Comparison of ENCODE assay signal across 26 mouse cellular contexts in the genomic region with DNA sequence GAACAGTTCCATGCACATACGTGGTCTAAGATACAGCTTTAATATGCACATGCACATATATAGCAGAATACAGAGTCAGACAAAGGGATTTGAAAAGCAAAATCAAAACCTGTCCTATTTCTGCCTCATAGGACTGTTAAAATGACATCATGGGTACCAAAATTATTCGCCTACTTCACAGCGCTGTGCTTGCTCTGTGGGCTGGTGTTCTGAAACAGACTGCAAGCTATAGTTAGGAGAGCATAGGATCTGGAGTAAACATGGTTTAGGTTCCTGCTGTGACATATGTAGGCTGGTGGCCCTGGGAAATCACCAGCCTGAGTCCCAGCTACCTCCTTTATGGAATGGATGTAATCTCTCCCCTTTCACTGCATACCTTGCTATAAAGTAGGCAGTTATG.
A peak's percentile ranks its signal among the peaks of the same experiment; 100 is the strongest.
DNase-seq lines count a peak whose midpoint lies in the region; ATAC-seq lines count a peak whose summit lies in the region.
"Had no signal": no experiment of that assay in that cellular context is flagged by ENCODE, and none has a peak within 500 bp of the region (broad histone marks: within the 10 kb centered on the region; RNA-seq: fewer than 3 reads in every experiment).

No protein-coding gene starts in this region.

- no peaks in the 10 kb centered on the region for H3K27me3 ChIP-seq in midbrain, embryonic 13.5 days
- H3K27me3 ChIP-seq in midbrain, embryonic 10.5 days (ENCODE audit: low read depth, poor library complexity, severe bottlenecking) = no peaks in the 10 kb centered on the region
- no peaks in the 10 kb centered on the region for H3K27me3 ChIP-seq in kidney, embryonic 15.5 days
- H3K27me3 ChIP-seq: forebrain, embryonic 13.5 days; heart, embryonic 12.5 days; heart, embryonic 15.5 days; hindbrain, embryonic 13.5 days had no signal

- H3K4me1 ChIP-seq in midbrain, embryonic 13.5 days (replicated peaks) = peaks cover 41% of the 10 kb centered on the region
- H3K4me1 ChIP-seq in midbrain, embryonic 10.5 days = 0 out of 2 replicates have a peak, but pooled peaks cover 14% of the 10 kb centered on the region
- no peaks in the 10 kb centered on the region for H3K4me1 ChIP-seq in kidney, embryonic 15.5 days

- H3K36me3 ChIP-seq in midbrain, embryonic 13.5 days = peaks cover 41% of the 10 kb centered on the region
- peaks cover 40% of the 10 kb centered on the region for H3K36me3 ChIP-seq in midbrain, embryonic 10.5 days
- peaks cover 8% of the 10 kb centered on the region for H3K36me3 ChIP-seq in kidney, embryonic 15.5 days

- no peaks in the 10 kb centered on the region; the same call in 1 of the 2 replicates for H3K9me3 ChIP-seq in midbrain, embryonic 13.5 days
- H3K9me3 ChIP-seq in midbrain, embryonic 10.5 days (replicated peaks) = no peaks in the 10 kb centered on the region; the same call in 1 of the 2 replicates
- H3K9me3 ChIP-seq in kidney, embryonic 15.5 days (replicated peaks) = no peaks in the 10 kb centered on the region
- H3K9me3 ChIP-seq: forebrain, embryonic 10.5 days; forebrain, embryonic 13.5 days; heart, embryonic 15.5 days; hindbrain, embryonic 10.5 days; hindbrain, embryonic 13.5 days had no signal

- WGBS in midbrain, embryonic 13.5 days = 95% methylated on average over 3 of the region's 3 CpGs
- WGBS in midbrain, embryonic 10.5 days = 96% methylated on average over 3 of the region's 3 CpGs
- WGBS in kidney, embryonic 15.5 days = 96% methylated on average over 3 of the region's 3 CpGs

- DNase-seq in frontal cortex, adult 2 months (ENCODE audit: extremely low spot score in 1 of 2, low spot score in 1 of 2) = no peak
- no peak for DNase-seq in midbrain, embryonic 10.5 days (ENCODE audit: low spot score)
- peak; percentile 81 for DNase-seq in brain, adult 2 months (ENCODE audit: low read depth, low spot score)
- peak; percentile 89 for DNase-seq in telencephalon, adult 2 months (ENCODE audit: low read depth, low spot score)
- DNase-seq: adrenal gland, adult 8-10 months; adrenal gland, postnatal 25 days; cerebellum, adult 2 months; cerebellum, adult 9-11 months; cerebellum, postnatal 25 days; embryo, embryonic 11 days; gastrocnemius, postnatal 25 days; heart, adult 18-20 months; heart, postnatal 10 days; heart, postnatal 36 days had no signal

- peak; percentile 73 for ATAC-seq in frontal cortex, adult (ENCODE audit: low TSS enrichment)
- ATAC-seq in midbrain, embryonic 13.5 days = no peak
- ATAC-seq in kidney, embryonic 15.5 days (replicated peaks; ENCODE audit: low FRiP score) = no peak
- ATAC-seq: activated CD4-positive, CD25-positive, alpha-beta regulatory T cell, adult 4 months; forebrain, embryonic 13.5 days; forebrain, embryonic 16.5 days; hindbrain, embryonic 16.5 days had no signal

- no peak overlapping the region for H3K4me3 ChIP-seq in midbrain, embryonic 13.5 days (replicated peaks)
- H3K4me3 ChIP-seq in midbrain, embryonic 10.5 days = no peak overlapping the region
- no peak overlapping the region for H3K4me3 ChIP-seq in kidney, embryonic 15.5 days (replicated peaks)
- H3K4me3 ChIP-seq: forebrain, embryonic 10.5 days; forebrain, embryonic 13.5 days; heart, embryonic 12.5 days; heart, embryonic 15.5 days; hindbrain, embryonic 10.5 days; hindbrain, embryonic 13.5 days had no signal

- 0 out of 2 replicates have a peak overlapping the region, but pooled peaks have one; percentile 88 for H3K27ac ChIP-seq in midbrain, embryonic 13.5 days
- no peak overlapping the region for H3K27ac ChIP-seq in midbrain, embryonic 10.5 days (replicated peaks)
- no peak overlapping the region for H3K27ac ChIP-seq in kidney, embryonic 15.5 days
- H3K27ac ChIP-seq: forebrain, embryonic 10.5 days; forebrain, embryonic 13.5 days; heart, embryonic 15.5 days; hindbrain, embryonic 10.5 days; hindbrain, embryonic 13.5 days had no signal

- H3K9ac ChIP-seq in midbrain, embryonic 13.5 days (replicated peaks) = no peak overlapping the region
- no peak overlapping the region for H3K9ac ChIP-seq in kidney, embryonic 15.5 days
- H3K9ac ChIP-seq: forebrain, embryonic 13.5 days; heart, embryonic 12.5 days; heart, embryonic 15.5 days; hindbrain, embryonic 13.5 days had no signal

- no peak overlapping the region for H3K4me2 ChIP-seq in midbrain, embryonic 13.5 days (replicated peaks)
- H3K4me2 ChIP-seq in kidney, embryonic 15.5 days = no peak overlapping the region
- H3K4me2 ChIP-seq: forebrain, embryonic 13.5 days; heart, embryonic 12.5 days; heart, embryonic 15.5 days; hindbrain, embryonic 13.5 days had no signal

Comparison
In these comparisons a context has a peak if more than half of its experiments do, and no peak if none do; other contexts are left out.
1. DNase-seq: peak in brain, adult 2 months (single experiment) and telencephalon, adult 2 months (single experiment); none in frontal cortex, adult 2 months (0 of 2) and midbrain, embryonic 10.5 days (single experiment).